Mouse (Mus musculus) midbrain, embryonic 11.5 days (tissue): Measurements from ENCODE around the gene Cplx2. TPM values are rescaled to one million over a fixed set of nuclear protein-coding genes. Genes with fewer than 3 reads are reported as not detected.

Experiments
- ATAC-seq: fragments of 200-750 bp; cut with Nextera tagmentation; 2 replicates; pipeline ENCODE4 v1.8.0; 2017; ENCODE audit warnings: moderate TSS enrichment, moderate library complexity; ENCODE audit not compliant: low FRiP score
- DNase-seq: peaks from one replicate; pipeline ENCODE4 v3.0.0; 2015; ENCODE audit warnings: low spot score; ENCODE audit errors: missing footprints
- H3K27ac ChIP-seq: fragments of 300-500 bp; sonication (generic); 2 replicates; pipeline ENCODE4 v1.5.1; 2014; ENCODE audit warnings: low read depth, low read length
- H3K27me3 ChIP-seq: fragments of 300-500 bp; sonication (generic); 2 replicates; pipeline ENCODE4 v1.6.1; 2014; ENCODE audit warnings: mild to moderate bottlenecking, low read length, moderate library complexity, mixed read lengths; ENCODE audit not compliant: control insufficient read depth, insufficient read depth
- H3K36me3 ChIP-seq: fragments of 300-500 bp; sonication (generic); 2 replicates; pipeline ENCODE4 v1.6.1; 2014; ENCODE audit warnings: mild to moderate bottlenecking, low read length, moderate library complexity, mixed read lengths; ENCODE audit not compliant: control insufficient read depth, insufficient read depth
- H3K4me1 ChIP-seq: fragments of 300-500 bp; sonication (generic); 2 replicates; pipeline ENCODE4 v1.6.1; 2014; ENCODE audit warnings: low read length; ENCODE audit not compliant: control insufficient read depth, insufficient read depth
- H3K4me2 ChIP-seq: fragments of 300-500 bp; sonication (generic); 2 replicates; pipeline ENCODE4 v1.6.1; 2014; ENCODE audit warnings: mild to moderate bottlenecking, moderate library complexity
- H3K4me3 ChIP-seq: fragments of 300-500 bp; sonication (generic); 2 replicates; pipeline ENCODE4 v1.5.1; 2014; ENCODE audit warnings: low read depth, low read length
- H3K9ac ChIP-seq: fragments of 300-500 bp; sonication (generic); 2 replicates; pipeline ENCODE4 v1.6.1; 2014; ENCODE audit warnings: low read length
- H3K9me3 ChIP-seq: fragments of 300-500 bp; sonication (generic); 2 replicates; pipeline ENCODE4 v1.6.1; 2016; ENCODE audit warnings: low read length; ENCODE audit not compliant: control insufficient read depth
- WGBS: fragments of 180-500 bp; shearing (Covaris S2); extraction: QIAGEN DNeasy Blood & Tissue Kit; methylation state at CpG from one replicate; pipeline ENCODE4 v1.1.7; 2014; 5-methylcytosine and 5-hydroxymethylcytosine counted together
- polyA plus RNA-seq: library from polyadenylated mRNA; unstranded; fragments of >200 nt; fragmentation: Nextera tagmentation; extraction: Ambion mirVana; gene quantifications from 2 replicates; pipeline ENCODE4 v1.2.1, GENCODE M21; 2014

The Cplx2 gene
- polyA plus RNA-seq, 1 experiment from 2014 or later, result 14.7 TPM

DNA sequence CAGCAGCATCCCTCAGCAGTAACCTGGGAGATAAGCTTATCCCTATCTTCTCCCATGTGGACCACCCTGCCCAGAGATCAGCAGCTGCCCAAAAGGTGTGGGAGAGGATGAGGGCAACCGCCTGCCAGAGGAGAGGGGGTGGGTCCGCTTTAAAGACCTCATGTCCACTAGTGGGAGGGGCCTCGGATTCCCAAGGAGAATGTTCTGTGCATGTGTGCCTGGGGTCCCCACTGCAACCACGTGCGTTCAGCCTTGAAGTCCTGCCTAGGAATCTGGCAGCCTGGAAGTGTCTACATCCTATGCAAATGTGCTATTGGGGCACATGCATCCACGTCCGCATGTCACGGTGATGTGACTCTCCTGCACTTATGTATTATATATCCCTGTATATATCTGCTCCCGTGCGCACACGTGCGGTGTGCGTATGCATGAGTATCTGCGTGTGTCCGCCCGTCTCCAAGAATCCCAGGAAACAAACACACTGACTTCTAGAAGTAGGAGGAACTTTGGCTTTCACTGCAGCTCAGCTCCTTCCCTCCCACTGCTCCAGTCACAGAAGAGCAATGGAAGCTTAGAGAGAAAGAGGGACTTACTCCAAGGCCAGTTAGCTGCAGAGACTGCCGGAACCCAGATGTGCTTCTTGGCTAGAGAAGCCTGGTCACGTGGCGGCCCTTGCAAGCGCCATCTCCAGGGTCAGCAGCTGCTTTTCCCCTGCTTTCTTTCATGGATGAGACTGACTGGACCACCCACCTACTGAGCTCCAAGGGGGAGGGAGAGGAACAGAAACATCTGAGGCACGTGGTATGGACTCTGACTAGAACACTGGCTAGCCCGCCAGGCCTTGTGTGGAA, 39.1 kb upstream of the Cplx2 start:
- no peaks in the 10 kb centered on the region for H3K27me3 ChIP-seq
- H3K36me3 ChIP-seq, result no peaks in the 10 kb centered on the region
- H3K27ac ChIP-seq, result peak overlapping the region; percentile 35
- ATAC-seq, result peak; percentile 73
- peaks cover 35% of the 10 kb centered on the region for H3K4me1 ChIP-seq
- DNase-seq, result peak; percentile 91
- 50% methylated on average over 22 of the region's 22 CpGs for WGBS
- no peak overlapping the region for H3K4me2 ChIP-seq
- no peak overlapping the region for H3K9ac ChIP-seq
- no peak overlapping the region for H3K4me3 ChIP-seq
- no peaks in the 10 kb centered on the region for H3K9me3 ChIP-seq

GRCm38 (mm10) chr13:54332921-54333477, 38.1 kb upstream of the Cplx2 start:
- WGBS, result 74% methylated on average over 8 of the region's 8 CpGs
- ATAC-seq (no peak), DNase-seq (no peak)
- H3K27me3 ChIP-seq, result no peaks in the 10 kb centered on the region
- no peaks in the 10 kb centered on the region for H3K9me3 ChIP-seq
- no peak overlapping the region for H3K4me2 ChIP-seq
- no peak overlapping the region for H3K4me3 ChIP-seq
- H3K4me1 ChIP-seq, result peaks cover 33% of the 10 kb centered on the region
- no peak overlapping the region for H3K9ac ChIP-seq
- no peaks in the 10 kb centered on the region for H3K36me3 ChIP-seq
- H3K27ac ChIP-seq, result no peak overlapping the region

DNA sequence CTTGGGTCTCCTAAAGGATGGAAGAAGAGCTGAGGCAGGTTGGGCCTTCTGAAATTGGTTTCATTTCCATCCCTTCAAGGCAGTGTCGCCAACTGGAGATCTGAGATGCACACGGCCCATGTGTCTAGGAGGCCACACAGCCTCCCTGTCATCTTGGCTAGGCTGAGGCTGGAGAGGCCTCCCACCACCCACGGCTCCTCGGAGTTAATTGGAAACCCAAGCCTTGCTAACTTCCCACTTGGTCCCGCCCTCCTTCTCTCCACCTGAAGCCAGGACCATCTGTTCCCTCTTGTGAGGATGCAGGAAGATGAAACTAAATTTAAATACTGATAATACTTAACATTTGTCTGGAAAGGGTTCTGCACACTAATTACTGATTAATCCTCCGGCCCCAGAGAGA, 34.1 kb upstream of the Cplx2 start:
- no peak overlapping the region for H3K4me2 ChIP-seq
- H3K4me1 ChIP-seq, result peaks cover 9% of the 10 kb centered on the region
- no peak overlapping the region for H3K4me3 ChIP-seq
- H3K9ac ChIP-seq, result no peak overlapping the region
- ATAC-seq, result no peak
- no peaks in the 10 kb centered on the region for H3K27me3 ChIP-seq
- 70% methylated on average over 6 of the region's 6 CpGs for WGBS
- no peaks in the 10 kb centered on the region for H3K36me3 ChIP-seq
- DNase-seq, result no peak
- H3K27ac ChIP-seq, result no peak overlapping the region
- no peaks in the 10 kb centered on the region for H3K9me3 ChIP-seq

- Histone ChIP-seq H3K27me3 (no peaks in the 10 kb centered on the region), H3K27ac (no peak overlapping the region), H3K4me3 (no peak overlapping the region), H3K4me1 (peaks cover 4% of the 10 kb centered on the region), H3K9ac (no peak overlapping the region), H3K9me3 (no peaks in the 10 kb centered on the region), H3K36me3 (no peaks in the 10 kb centered on the region), H3K4me2 (no peak overlapping the region)
- no peak for ATAC-seq
- WGBS, result 71% methylated on average over 7 of the region's 7 CpGs
- no peak for DNase-seq
These were observed 33.6 kb upstream of the Cplx2 start for GRCm38 (mm10) chr13:54337541-54337940.

- DNase-seq (no peak), ATAC-seq (no peak)
- H3K4me1 ChIP-seq, result no peaks in the 10 kb centered on the region
- no peak overlapping the region for H3K9ac ChIP-seq
- no peaks in the 10 kb centered on the region for H3K36me3 ChIP-seq
- H3K9me3 ChIP-seq, result no peaks in the 10 kb centered on the region
- no peaks in the 10 kb centered on the region for H3K27me3 ChIP-seq
- H3K27ac ChIP-seq, result no peak overlapping the region
- no peak overlapping the region for H3K4me3 ChIP-seq
- 91% methylated on average over 5 of the region's 5 CpGs for WGBS
- H3K4me2 ChIP-seq, result no peak overlapping the region
These were observed 32.3 kb upstream of the Cplx2 start for GRCm38 (mm10) chr13:54338815-54339214.

DNA sequence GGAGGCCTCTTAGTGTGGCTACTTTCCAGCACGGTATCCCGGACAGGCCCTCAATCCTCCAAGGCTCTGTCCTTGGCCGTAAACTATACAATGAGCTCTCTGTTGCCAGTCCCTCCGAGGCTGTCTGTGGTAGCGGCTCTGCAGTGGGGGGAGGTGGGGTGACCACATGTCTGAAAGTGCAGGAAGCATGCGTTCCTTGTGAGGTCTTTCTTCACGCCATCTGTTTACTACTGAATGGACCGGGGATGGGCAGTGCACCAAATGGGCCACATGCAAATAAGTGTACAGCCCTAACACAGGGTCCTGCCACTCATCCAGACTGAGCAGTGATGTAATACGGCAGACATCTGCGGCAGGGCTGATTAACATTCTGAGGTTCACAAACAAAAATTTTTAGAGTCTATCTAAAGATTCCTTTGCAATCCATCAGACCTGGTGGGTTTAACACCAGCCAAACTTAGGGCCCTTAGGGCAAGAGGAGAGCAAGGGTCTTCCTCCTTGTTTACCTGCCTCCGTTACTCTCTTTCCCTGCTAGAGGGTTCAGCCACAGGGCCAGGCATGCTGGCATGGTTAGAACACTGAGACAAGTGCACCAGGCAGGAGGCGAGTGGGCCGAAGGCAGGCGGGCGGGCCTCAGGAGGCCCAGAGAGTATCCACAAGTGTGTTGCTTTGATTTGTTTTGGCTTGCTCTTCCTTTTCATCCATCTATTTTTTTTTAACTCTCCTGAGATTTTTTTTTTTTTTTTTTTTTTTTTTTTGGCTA, 25.1 kb upstream of the Cplx2 start:
- peak; percentile 77 for DNase-seq
- Histone ChIP-seq H3K27ac (no peak overlapping the region), H3K9me3 (no peaks in the 10 kb centered on the region), H3K9ac (no peak overlapping the region), H3K27me3 (no peaks in the 10 kb centered on the region), H3K4me3 (no peak overlapping the region), H3K36me3 (no peaks in the 10 kb centered on the region), H3K4me1 (no peaks in the 10 kb centered on the region), H3K4me2 (no peak overlapping the region)
- WGBS, result 71% methylated on average over 15 of the region's 15 CpGs
- peak; percentile 80 for ATAC-seq

DNA sequence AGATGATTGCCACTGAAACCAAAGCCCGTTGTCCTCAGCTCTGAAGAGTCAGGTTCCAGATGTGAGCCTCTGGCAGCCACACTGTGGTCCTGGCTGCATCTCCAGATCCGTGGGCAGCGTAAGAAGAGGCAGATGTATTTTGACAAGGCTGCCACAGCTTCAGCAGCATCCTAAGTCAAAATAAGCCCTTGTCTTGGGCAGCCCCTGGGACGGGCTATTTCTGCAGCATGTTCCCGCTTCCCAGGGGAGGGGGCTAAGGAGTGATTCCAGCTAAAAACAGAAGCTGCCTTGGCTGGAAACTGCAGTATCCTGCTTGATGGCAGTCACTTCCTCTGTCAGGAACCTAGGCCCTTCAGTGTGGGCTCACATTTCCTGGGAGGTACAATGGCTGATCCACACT, 23.1 kb upstream of the Cplx2 start:
- Histone ChIP-seq H3K27me3 (no peaks in the 10 kb centered on the region), H3K27ac (no peak overlapping the region), H3K9ac (no peak overlapping the region), H3K9me3 (no peaks in the 10 kb centered on the region), H3K4me3 (no peak overlapping the region), H3K4me1 (no peaks in the 10 kb centered on the region), H3K4me2 (no peak overlapping the region), H3K36me3 (no peaks in the 10 kb centered on the region)
- ATAC-seq (no peak), DNase-seq (peak; percentile 47)
- WGBS, result 79% methylated on average over 5 of the region's 5 CpGs

DNA sequence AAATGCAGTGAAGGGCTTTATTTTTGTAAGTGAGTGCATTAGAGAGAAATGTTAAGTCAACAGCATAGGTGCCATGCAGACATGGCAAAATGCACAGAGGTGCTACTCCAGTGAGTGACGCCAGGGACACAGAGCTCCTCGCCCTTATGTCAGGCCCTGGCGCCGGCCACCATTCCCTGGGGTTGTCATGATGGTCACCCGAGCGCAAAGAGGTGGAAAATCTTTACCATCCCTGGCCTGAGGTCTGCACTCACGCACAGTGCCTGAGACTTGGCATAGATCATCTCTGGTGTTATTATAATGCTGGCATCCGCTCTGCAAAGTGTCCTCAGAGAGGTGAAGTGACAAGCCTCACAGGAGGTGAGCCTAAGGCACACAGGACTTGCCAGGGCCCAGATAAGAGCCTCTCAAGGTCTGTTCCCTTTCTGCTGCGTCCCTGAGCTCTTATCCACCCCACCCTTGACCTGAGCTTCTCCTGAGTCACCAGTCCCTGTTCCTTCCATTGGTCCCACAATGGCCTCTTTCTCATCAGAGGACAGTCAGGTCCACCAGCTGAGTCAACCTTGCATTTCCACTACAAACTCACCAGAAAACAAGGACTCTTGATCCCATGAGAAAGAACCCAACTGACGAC, 21.9 kb upstream of the Cplx2 start:
- DNase-seq, result peak; percentile 14
- no peak overlapping the region for H3K4me3 ChIP-seq
- no peaks in the 10 kb centered on the region for H3K9me3 ChIP-seq
- no peak overlapping the region for H3K9ac ChIP-seq
- H3K36me3 ChIP-seq, result no peaks in the 10 kb centered on the region
- WGBS, result 87% methylated on average over 10 of the region's 10 CpGs
- ATAC-seq, result no peak
- no peaks in the 10 kb centered on the region for H3K4me1 ChIP-seq
- H3K27me3 ChIP-seq, result no peaks in the 10 kb centered on the region
- no peak overlapping the region for H3K4me2 ChIP-seq
- H3K27ac ChIP-seq, result no peak overlapping the region
